Mouse (Mus musculus) limb, embryonic 10.5 days (tissue): ENCODE data around the gene Map2k6. TPM values are rescaled to one million over a fixed set of nuclear protein-coding genes. Genes with fewer than 3 reads are reported as not detected.
"Not testable (repeated sequence)": the region's sequence is repeated elsewhere in the genome, so short reads cannot be mapped to it uniquely, and the experiment has no call there.

Experiments
- DNase-seq: peaks from one replicate; pipeline ENCODE4 v3.0.0-alpha.2; 2017; ENCODE audit warnings: low spot score
- H3K27ac ChIP-seq: fragments of 300-500 bp; sonication (generic); 2 replicates; pipeline ENCODE4 v1.5.1; 2016; ENCODE audit warnings: mild to moderate bottlenecking
- H3K27me3 ChIP-seq: fragments of 300-500 bp; sonication (generic); 2 replicates; pipeline ENCODE4 v1.6.1; 2016; ENCODE audit warnings: low read depth, mild to moderate bottlenecking; ENCODE audit not compliant: poor library complexity, severe bottlenecking
- H3K36me3 ChIP-seq: fragments of 300-500 bp; sonication (generic); 2 replicates; pipeline ENCODE4 v1.6.1; 2016; ENCODE audit warnings: mild to moderate bottlenecking, moderate library complexity
- H3K4me1 ChIP-seq: fragments of 300-500 bp; sonication (generic); 2 replicates; pipeline ENCODE4 v1.6.1; 2016
- H3K4me3 ChIP-seq: fragments of 300-500 bp; sonication (generic); 2 replicates; pipeline ENCODE4 v1.5.1; 2016; ENCODE audit warnings: mild to moderate bottlenecking, moderate library complexity
- H3K9me3 ChIP-seq: fragments of 300-500 bp; sonication (generic); replicated peaks from 2 replicates; pipeline ENCODE4 v1.6.1; 2016; ENCODE audit warnings: mild to moderate bottlenecking
- WGBS: fragments of 180-500 bp; shearing (Covaris S2); methylation state at CpG from one replicate; pipeline ENCODE4 v1.1.7; 2016; 5-methylcytosine and 5-hydroxymethylcytosine counted together
- polyA plus RNA-seq: library from polyadenylated mRNA; unstranded; fragments of >200 nt; fragmentation: Nextera tagmentation; extraction: Ambion mirVana; gene quantifications from 2 replicates; pipeline ENCODE4 v1.2.1, GENCODE M21; 2016

The Map2k6 gene
- 46.6 and 49.1 TPM in 2 replicates for polyA plus RNA-seq

DNA sequence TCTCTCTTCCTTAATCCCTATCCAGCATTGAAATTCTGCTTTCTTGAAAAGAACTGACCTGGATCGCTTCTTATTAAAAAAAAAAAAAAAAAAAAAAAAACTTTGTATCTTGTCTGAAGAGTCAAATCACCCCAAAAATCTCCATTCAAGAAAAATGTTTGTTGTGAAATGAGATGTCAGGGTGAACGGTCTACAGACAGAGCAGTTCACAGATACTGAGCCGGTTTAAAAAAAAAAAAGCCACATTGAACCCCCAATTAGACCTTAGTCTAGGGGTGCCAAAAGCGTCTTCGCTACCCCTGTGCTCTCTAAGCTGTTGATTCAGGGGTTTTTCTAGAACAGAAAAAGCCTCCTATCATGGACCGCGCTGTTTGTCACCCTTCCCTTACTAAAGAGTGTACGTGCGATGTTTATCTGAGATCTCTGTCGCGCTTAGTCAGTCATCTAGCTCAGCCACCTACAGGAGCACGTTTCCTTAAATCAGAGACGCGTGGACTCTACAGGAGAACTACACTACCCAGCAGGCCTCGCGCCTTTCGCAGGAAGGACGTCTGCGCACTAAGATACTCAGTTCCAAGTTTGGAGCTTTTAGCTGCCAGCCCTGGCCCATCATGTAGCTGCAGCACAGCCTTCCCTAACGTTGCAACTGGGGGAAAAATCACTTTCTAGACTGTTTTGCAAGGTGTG is at the start of gene Map2k6:
Map2k6 (plus strand) TSS at position 570 of the 687 bp plus-strand sequence.
- peak within 1 kb of the TSS; percentile 58 for H3K4me3 ChIP-seq
- peak within 1 kb of the TSS; percentile 86 for H3K27ac ChIP-seq
- H3K4me1 ChIP-seq: peaks cover 32% of the 10 kb centered on the region
- H3K27me3 ChIP-seq: no peaks in the 10 kb centered on the region
- WGBS: 11% methylated on average over 20 of the region's 20 CpGs
- no peaks in the 10 kb centered on the region for H3K9me3 ChIP-seq
- no peaks in the 10 kb centered on the region for H3K36me3 ChIP-seq
- DNase-seq: peak; percentile 80

DNA sequence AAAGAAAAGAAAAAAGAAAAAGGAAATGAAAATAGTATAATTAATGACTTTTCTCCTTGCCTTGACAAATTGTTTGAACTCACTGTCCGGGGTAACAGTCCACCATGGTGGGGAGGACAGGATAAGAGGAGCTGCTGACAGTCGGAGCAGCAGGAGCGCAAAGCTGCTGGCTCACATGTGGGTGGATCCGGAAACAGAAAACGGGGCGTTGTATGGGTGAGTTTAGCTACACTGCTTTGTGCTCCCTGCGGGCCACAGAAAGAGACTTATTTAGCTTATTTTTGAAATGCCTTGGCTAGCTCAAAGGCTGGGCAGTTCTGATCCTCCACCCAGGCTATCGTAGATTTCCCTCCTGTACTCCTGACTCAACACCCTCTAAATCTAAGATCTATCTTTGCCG is 44.7 kb upstream of the Map2k6 start:
- Histone ChIP-seq H3K9me3 (no peaks in the 10 kb centered on the region), H3K4me1 (no peaks in the 10 kb centered on the region), H3K27ac (no peak overlapping the region), H3K36me3 (no peaks in the 10 kb centered on the region), H3K4me3 (no peak overlapping the region), H3K27me3 (no peaks in the 10 kb centered on the region)
- WGBS: 81% methylated on average over 9 of the region's 9 CpGs
- DNase-seq: no peak

DNA sequence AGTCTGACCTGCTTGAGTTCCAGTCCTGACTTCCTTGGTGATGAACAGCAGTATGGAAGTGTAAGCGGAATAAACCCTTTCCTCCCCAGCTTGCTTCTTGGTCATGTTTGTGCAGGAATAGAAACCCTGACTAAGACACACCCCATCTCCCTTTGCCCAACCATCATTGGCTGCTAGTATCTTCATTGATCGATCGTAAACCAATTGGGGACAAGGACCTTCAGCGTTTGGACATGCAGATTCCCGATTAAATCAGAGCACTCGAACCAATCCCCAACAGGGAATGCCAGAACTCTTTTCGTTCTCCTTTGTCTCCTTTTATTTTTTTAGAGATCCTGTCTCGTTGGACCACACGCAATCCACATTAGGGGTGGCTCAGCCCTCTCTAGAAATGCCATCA is 43.8 kb upstream of the Map2k6 start:
- not testable (repeated sequence) for H3K9me3 ChIP-seq, H3K4me1 ChIP-seq, H3K36me3 ChIP-seq, H3K4me3 ChIP-seq, H3K27me3 ChIP-seq, DNase-seq, H3K27ac ChIP-seq
- WGBS: 88% methylated on average over 9 of the region's 9 CpGs

DNA sequence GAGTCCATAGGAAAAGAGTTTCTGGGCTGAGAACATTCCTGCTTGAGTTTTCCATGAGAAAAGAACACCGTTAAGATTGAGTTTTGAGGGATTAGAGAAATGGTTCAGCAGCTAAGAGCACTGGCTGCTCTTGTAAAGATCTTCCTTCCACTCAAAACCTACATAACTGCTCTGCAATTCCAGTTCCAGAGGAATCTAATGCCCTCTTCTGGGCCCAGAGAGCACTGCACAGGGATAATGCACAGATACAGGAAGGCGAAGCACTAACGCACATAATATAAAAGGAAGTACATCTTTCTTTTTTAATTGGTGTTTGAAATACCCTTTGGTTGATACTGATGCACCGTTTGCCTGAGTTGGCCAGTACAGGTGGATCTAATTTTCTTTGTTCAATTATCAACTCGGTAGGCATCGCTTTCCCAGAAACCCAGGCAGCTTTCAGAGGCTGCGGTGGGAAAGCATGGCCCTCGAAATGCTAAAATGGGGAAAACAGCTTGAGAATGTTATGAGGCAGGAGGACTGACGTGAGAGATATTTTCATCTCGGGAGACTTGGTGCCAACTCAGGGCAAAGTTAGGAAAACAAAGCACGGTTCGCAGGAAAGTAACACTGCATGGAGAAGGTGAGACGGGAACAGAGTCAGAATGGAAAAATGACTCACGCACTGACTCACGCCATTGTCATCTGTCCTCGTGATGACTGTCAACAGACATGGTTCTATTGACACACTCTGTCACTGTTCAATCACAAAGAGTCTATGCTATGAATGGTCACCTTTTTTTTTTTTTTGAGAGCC is 41.0 kb upstream of the Map2k6 start:
- H3K4me3 ChIP-seq: no peak overlapping the region
- H3K4me1 ChIP-seq: no peaks in the 10 kb centered on the region
- no peak for DNase-seq
- WGBS: 75% methylated on average over 16 of the region's 16 CpGs
- H3K9me3 ChIP-seq: no peaks in the 10 kb centered on the region
- no peaks in the 10 kb centered on the region for H3K36me3 ChIP-seq
- H3K27me3 ChIP-seq: no peaks in the 10 kb centered on the region
- no peak overlapping the region for H3K27ac ChIP-seq

DNA sequence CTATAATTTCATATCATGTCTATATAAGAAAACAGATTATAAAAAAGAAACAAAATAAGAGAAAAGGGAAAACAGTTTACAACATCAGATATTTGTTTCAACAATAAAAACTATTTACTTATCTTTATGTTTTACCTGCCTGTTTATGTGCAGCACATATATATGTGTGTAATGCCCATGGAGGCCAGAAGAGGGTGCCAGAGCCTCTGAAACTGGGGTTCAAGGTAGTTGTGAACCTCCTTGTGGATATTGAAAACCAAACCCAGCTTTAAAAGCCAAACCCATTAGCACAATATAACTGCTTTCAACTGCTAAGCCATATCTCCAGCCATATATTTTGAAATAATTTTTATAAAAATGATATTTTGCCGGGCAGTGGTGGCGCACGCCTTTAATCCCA is 33.9 kb upstream of the Map2k6 start:
- Histone ChIP-seq H3K36me3 (no peaks in the 10 kb centered on the region), H3K4me1 (peaks cover 12% of the 10 kb centered on the region), H3K4me3 (no peak overlapping the region), H3K9me3 (no peaks in the 10 kb centered on the region), H3K27me3 (no peaks in the 10 kb centered on the region), H3K27ac (no peak overlapping the region)
- 70% methylated on average over 3 of the region's 3 CpGs for WGBS
- DNase-seq: peak; percentile 65

DNA sequence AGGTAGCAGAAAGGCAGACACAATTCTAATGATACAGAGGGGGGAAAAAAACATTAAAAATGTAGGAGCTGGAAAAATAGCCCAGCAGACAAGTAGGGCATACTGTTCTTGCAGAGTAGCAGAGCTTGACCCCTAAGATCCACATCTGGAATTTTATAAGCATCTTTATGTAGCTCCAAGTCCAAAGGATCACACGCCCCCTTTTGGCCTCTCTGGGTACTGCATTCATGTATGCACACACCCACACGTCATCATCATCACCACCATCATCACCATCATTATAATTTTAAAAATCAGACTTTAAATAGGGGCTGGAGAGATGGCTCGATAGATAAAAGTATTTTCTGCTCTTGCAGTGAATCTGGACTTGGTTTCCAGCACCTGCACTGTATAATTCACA is 32.0 kb upstream of the Map2k6 start:
- Histone ChIP-seq H3K4me1 (peaks cover 13% of the 10 kb centered on the region), H3K36me3 (no peaks in the 10 kb centered on the region), H3K27me3 (no peaks in the 10 kb centered on the region), H3K4me3 (no peak overlapping the region), H3K9me3 (no peaks in the 10 kb centered on the region), H3K27ac (no peak overlapping the region)
- WGBS: 79% methylated on average over 3 of the region's 3 CpGs
- no peak for DNase-seq

DNA sequence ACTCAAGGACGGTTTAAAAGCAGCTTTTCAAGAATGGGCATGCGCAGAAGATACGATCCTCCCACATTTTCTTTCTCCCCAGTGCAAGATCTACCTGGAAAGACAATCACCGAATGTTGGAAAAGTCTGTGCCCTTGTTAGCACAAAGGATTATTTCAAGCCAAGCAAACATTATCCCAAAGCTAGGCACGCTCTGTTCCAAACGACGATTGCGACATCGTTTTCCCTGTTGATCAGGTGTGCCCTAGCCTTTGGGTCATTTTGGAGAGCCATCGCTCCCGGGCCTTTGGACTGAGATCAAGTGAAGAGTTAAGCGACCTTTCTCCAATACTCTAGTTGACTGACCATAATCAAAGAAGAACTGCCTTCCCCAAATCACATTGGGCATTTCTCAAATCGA is 31.3 kb upstream of the Map2k6 start:
- no peaks in the 10 kb centered on the region for H3K36me3 ChIP-seq
- no peak overlapping the region for H3K27ac ChIP-seq
- no peak overlapping the region for H3K4me3 ChIP-seq
- H3K27me3 ChIP-seq: no peaks in the 10 kb centered on the region
- no peaks in the 10 kb centered on the region for H3K9me3 ChIP-seq
- WGBS: 95% methylated on average over 13 of the region's 13 CpGs
- H3K4me1 ChIP-seq: peaks cover 13% of the 10 kb centered on the region
- no peak for DNase-seq

DNA sequence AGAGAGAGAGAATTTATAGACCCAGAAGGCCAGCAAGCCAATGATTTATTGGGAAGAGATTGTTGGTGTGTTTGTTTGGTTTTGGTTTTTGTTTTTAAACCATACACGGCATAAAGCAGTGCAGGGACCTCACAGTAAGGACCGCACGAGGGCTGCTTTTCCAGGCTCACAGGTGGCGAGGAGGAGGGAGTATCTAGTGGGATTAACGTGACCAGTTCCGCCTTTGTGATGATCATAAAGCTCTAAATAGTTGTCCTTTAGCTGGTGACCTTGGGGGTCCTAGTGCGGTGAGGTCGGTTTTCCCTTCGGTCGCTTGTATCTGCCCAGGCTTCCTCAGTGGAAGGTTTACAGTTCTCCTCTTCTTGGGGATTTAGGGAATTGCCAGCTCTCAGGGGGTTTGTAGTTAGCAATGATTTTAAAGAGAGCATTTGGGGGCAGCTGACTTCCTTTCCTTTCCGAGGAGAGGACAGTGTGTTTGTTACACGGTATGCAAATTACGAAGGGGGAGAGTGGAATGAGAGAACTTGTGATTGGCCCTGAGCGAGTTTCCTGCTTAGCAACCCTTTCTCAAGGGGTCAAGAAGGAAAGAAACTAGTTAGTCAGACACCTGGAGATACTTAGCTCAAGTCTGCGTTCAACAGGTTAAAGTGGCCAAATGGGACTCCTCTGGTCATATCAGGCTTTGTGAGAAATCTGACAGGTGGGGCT is 29.5 kb upstream of the Map2k6 start:
- DNase-seq: no peak
- Histone ChIP-seq H3K27ac (peak overlapping the region; percentile 66), H3K4me3 (peak overlapping the region; percentile 42), H3K4me1 (peaks cover 13% of the 10 kb centered on the region), H3K27me3 (no peaks in the 10 kb centered on the region), H3K9me3 (no peaks in the 10 kb centered on the region), H3K36me3 (no peaks in the 10 kb centered on the region)
- 25% methylated on average over 15 of the region's 15 CpGs for WGBS

DNA sequence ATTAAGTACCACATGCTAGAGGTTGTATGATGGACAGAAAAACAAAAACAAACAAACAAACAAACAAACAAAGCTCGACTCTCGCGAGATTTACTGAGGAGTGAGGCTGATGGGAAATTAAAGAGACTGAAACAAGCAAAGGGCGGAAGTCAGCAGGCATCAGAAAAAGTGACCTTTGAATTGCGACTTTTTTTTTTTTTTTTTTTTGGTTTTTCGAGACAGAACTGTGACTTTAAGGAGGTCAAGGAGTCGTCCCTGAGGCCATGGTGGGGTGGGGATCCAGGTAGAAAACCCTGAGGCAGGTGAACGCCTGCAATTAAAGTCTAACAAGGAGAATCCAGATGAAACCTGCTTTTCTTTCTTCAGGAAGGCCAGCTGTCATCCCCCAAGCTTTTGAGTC is 27.1 kb upstream of the Map2k6 start:
- H3K9me3 ChIP-seq: no peaks in the 10 kb centered on the region
- no peaks in the 10 kb centered on the region for H3K27me3 ChIP-seq
- WGBS: 71% methylated on average over 8 of the region's 8 CpGs
- peaks cover 13% of the 10 kb centered on the region for H3K4me1 ChIP-seq
- H3K27ac ChIP-seq: no peak overlapping the region
- H3K36me3 ChIP-seq: no peaks in the 10 kb centered on the region
- H3K4me3 ChIP-seq: no peak overlapping the region
- no peak for DNase-seq

DNA sequence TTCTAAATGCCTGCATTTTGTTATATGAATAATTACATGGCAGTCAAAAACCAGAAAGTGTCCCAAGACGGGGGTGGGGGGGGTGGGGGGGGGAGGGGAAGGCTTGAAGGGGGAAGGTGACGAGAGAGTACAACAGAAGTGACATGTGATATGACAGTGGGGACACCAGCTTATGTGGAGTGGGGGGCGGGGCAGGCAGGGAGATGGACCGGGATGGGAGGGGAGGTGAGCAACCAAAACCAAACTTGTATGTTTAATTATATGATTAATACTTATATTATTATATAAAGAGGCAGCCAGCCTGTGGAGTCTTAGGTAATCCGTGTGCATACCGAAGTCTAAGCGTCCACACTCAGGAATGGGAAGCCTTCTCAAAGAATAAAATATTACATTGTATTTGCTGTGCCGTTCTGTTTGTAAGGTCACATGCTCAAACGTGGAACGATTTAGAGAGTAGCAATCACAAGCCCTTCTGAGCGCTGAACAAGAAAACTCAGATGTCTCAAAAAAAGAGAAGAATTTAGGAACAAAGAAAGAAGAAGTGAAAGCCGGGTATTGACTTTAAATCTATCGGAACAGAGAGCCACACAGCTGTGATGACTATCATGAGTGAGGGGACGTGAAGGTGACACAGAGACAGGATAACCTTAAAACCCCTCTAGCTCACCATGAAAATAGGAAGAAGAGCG is 26.5 kb upstream of the Map2k6 start:
- Histone ChIP-seq H3K36me3 (no peaks in the 10 kb centered on the region), H3K4me3 (no peak overlapping the region), H3K9me3 (no peaks in the 10 kb centered on the region), H3K27ac (no peak overlapping the region), H3K4me1 (peaks cover 13% of the 10 kb centered on the region), H3K27me3 (no peaks in the 10 kb centered on the region)
- WGBS: 84% methylated on average over 15 of the region's 15 CpGs
- DNase-seq: no peak

DNA sequence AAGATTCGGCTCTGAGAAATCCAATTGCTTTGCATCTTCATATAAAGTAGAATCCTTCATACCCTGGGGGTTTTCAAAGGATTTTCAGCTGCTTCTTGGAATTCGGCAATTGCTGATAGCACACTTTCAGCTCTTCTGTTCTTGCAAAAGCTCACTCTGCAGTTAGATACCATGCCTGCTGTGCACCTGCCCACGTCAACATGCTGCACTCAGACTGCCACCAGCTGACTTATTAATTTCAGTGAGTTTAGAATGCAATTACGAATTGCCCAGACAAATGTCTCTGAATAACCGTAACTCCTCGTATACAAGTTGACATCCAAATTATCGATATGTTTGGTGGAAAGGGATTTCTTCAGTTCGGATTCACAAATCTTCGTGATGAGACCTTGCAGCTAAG is 24.9 kb upstream of the Map2k6 start:
- Histone ChIP-seq H3K4me3 (no peak overlapping the region), H3K27me3 (no peaks in the 10 kb centered on the region), H3K36me3 (no peaks in the 10 kb centered on the region), H3K9me3 (no peaks in the 10 kb centered on the region), H3K4me1 (peaks cover 11% of the 10 kb centered on the region), H3K27ac (no peak overlapping the region)
- no peak for DNase-seq
- 91% methylated on average over 9 of the region's 9 CpGs for WGBS

DNA sequence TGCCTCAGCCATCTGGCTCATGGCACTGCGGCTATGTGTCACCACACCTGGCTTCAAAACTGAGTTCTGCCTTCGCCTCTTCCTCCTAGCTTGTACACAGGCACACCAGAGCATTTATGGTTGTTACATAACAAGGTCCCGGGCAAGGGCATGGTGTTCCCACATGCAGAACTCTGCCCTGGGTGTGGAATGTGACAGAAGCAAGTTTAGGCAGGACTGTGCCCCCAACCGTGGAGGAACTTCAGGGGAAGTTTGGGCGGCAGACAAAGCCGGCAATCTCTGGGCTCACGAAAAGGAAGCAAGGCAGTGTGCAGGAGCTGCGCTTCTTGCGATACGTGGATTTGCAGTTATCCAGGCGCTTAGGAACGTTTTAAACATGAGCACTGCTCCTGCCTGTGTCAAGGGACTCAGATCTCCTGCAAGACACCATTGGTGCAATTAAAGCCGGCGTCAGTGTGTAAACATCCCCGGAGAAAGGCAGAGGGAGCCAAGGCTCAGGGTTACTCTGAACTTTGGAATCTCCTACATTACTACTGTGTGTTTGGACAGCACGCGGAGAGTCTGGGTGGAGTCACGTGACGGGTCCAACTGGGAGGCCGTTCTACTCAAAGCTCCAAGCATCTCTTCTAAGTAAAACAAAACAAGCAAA is 19.1 kb upstream of the Map2k6 start:
- Histone ChIP-seq H3K27ac (peak overlapping the region; percentile 76), H3K27me3 (no peaks in the 10 kb centered on the region), H3K4me3 (peak overlapping the region; percentile 52), H3K36me3 (no peaks in the 10 kb centered on the region), H3K4me1 (peaks cover 11% of the 10 kb centered on the region), H3K9me3 (no peaks in the 10 kb centered on the region)
- peak; percentile 67 for DNase-seq
- 10% methylated on average over 20 of the region's 20 CpGs for WGBS
